Mouse (Mus musculus) liver, embryonic 16.5 days (tissue): ENCODE data around the gene Fbf1. TPM values are rescaled to one million over a fixed set of nuclear protein-coding genes. Genes with fewer than 3 reads are reported as not detected.
A peak's percentile ranks its signal among the peaks of the same experiment; 100 is the strongest.

Experiments
- ATAC-seq: fragments of 200-750 bp; cut with Nextera tagmentation; 2 replicates; pipeline ENCODE4 v1.8.0; 2017; ENCODE audit warnings: low read depth, mild to moderate bottlenecking, moderate number of reproducible peaks, moderate library complexity
- H3K27ac ChIP-seq: fragments of 300-500 bp; sonication (generic); 2 replicates; pipeline ENCODE4 v1.5.1; 2014; ENCODE audit warnings: mild to moderate bottlenecking, low read length
- H3K27me3 ChIP-seq: fragments of 300-500 bp; sonication (generic); 2 replicates; pipeline ENCODE4 v1.6.1; 2014; ENCODE audit warnings: low read depth, low read length, mixed read lengths; ENCODE audit not compliant: control insufficient read depth, insufficient read depth
- H3K36me3 ChIP-seq: fragments of 300-500 bp; sonication (generic); 2 replicates; pipeline ENCODE4 v1.6.1; 2014; ENCODE audit warnings: mild to moderate bottlenecking; ENCODE audit not compliant: control insufficient read depth, insufficient read depth
- H3K4me1 ChIP-seq: fragments of 300-500 bp; sonication (generic); 2 replicates; pipeline ENCODE4 v1.6.1; 2014; ENCODE audit warnings: low read depth, low read length, mixed read lengths; ENCODE audit not compliant: control insufficient read depth
- H3K4me2 ChIP-seq: fragments of 300-500 bp; sonication (generic); 2 replicates; pipeline ENCODE4 v1.6.1; 2014; ENCODE audit warnings: low read depth, low read length, mixed read lengths
- H3K4me3 ChIP-seq: fragments of 300-500 bp; sonication (generic); 2 replicates; pipeline ENCODE4 v1.5.1; 2014; ENCODE audit warnings: low read depth, mild to moderate bottlenecking, low read length
- H3K9ac ChIP-seq: fragments of 300-500 bp; sonication (generic); 2 replicates; pipeline ENCODE4 v1.6.1; 2014; ENCODE audit warnings: low read depth, low read length
- H3K9me3 ChIP-seq: fragments of 300-500 bp; sonication (generic); replicated peaks from 2 replicates; pipeline ENCODE4 v1.6.1; 2016; ENCODE audit warnings: low read length; ENCODE audit not compliant: control insufficient read depth
- WGBS: fragments of 180-500 bp; shearing (Covaris S2); extraction: QIAGEN DNeasy Blood & Tissue Kit; methylation state at CpG from one replicate; pipeline ENCODE4 v1.1.7; 2014; ENCODE audit not compliant: insufficient replicate concordance; 5-methylcytosine and 5-hydroxymethylcytosine counted together
- polyA plus RNA-seq: library from polyadenylated mRNA; unstranded; fragments of >200 nt; fragmentation: Nextera tagmentation; extraction: Ambion mirVana; gene quantifications from 2 replicates; pipeline ENCODE4 v1.2.1, GENCODE M21; 2015

Gene Fbf1
- polyA plus RNA-seq, 1 experiment from 2014 or later = 6.6 TPM

DNA sequence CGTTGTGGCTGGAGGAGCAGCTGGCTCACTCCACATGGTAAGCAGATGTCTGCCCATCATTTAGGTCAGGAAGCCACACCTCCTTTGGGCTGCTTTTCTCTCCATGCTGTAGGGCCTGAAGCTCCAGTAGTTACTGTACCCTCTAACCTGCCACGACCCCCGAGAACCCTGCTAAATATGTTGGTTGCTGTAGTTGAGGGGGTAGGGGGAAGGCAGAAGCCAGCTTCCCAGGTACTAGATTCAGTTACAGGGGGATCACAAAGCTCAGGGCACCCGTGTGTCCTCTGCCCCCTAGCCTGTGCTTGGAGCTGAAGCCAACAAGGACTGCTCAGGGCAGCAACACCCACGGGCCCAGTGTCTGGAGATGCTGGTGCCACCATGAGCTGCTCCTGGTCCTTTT lies 34.5 kb downstream of the Fbf1 start:
- Histone ChIP-seq H3K4me1 (peaks cover 34% of the 10 kb centered on the region), H3K4me3 (no peak overlapping the region), H3K27me3 (no peaks in the 10 kb centered on the region), H3K9me3 (no peaks in the 10 kb centered on the region), H3K9ac (no peak overlapping the region), H3K27ac (no peak overlapping the region), H3K36me3 (no peaks in the 10 kb centered on the region), H3K4me2 (no peak overlapping the region)
- WGBS = 63% methylated on average over 5 of the region's 5 CpGs
- no peak for ATAC-seq

DNA sequence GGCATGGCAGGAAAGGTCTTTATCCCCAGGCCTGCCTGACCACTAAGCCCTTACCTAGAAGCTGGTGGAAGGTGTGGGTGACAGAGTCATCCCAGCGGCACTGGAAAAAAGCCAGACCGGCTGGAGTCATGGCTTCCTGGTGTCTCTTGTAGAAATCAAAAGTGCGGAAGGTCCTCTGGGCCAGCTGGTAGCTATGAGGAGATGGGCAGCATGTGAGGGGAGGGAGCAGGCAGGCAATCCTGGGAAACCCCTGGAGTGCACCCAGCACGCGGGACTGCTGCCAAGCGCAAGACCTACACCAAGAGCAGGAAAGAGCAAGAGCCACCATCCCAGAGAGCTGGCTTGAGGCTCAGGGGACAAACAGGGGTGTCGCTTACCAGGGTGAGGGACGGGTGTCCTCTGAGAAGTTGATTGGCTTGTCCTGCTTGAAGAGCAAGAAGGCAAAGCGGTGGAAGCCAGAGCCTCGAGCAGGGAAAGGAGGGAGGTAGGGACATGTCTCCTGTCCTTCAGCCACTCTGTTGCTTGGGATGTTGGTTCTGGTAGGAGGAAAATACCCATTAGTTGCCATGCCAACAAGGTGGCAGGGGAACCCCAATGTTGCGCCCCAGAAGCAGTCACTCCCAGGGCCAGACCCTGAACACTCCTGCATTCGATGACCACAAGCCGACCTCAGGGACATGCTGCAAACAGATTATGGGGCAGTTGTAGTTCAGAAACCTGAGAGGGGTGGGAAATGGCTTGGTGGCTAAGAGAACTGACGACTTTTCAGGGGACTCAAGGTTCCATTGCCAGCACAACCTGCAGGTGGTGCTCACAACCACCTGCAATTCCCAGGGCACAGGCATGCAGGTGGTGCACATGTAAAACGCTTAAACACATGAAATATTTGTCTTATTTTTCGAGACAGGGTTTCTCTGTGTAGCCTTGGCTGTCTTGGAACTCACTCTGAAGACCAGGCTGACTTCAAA lies 35.3 kb downstream of the Fbf1 start:
- no peak overlapping the region for H3K4me2 ChIP-seq
- H3K36me3 ChIP-seq = no peaks in the 10 kb centered on the region
- H3K4me1 ChIP-seq = peaks cover 33% of the 10 kb centered on the region
- H3K4me3 ChIP-seq = no peak overlapping the region
- no peak overlapping the region for H3K9ac ChIP-seq
- ATAC-seq = no peak
- H3K27me3 ChIP-seq = no peaks in the 10 kb centered on the region
- H3K27ac ChIP-seq = no peak overlapping the region
- WGBS = 76% methylated on average over 16 of the region's 16 CpGs
- no peaks in the 10 kb centered on the region for H3K9me3 ChIP-seq

DNA sequence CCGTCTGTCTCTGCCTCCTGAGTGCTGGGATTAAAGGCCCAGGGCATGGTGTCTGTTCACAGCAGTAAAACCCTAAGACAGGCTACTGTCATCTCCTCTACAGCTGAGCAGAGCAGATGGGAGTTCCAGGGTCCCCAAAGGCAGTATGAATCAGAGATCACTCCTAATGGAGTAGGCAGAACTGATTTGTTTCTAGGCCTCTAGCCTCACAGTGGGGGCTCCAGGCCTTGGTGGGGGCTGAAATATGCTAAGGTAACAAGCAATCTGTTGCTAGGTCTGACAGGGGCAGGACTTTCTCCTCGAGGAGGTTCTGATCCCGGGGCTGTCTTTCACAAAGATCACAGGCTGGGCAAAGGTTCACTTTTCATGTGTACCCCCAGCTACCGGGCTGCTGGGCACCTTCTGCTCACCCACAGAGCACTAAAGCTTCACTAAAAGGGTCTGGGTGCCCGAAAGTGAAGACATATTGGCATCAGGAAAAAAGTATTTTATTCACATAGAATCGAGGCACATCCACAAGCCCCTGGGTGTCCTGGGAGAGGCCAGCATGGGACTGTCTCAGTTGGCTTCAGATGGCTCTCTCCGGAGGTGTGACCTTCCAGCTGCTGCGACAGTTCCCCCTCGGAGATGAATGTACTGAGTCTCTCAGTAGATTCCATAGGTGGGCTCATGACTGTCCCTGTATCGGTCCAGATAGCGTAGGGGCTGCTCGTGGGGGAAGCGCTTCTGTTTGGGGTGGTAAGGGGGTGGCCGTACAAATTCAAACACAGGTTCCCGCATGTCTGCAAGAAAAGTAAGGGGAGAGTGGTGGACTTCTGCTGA lies 36.4 kb downstream of the Fbf1 start:
- Histone ChIP-seq H3K4me1 (peaks cover 37% of the 10 kb centered on the region), H3K27me3 (no peaks in the 10 kb centered on the region), H3K9me3 (no peaks in the 10 kb centered on the region), H3K4me2 (peak overlapping the region; percentile 84), H3K36me3 (no peaks in the 10 kb centered on the region), H3K27ac (peak overlapping the region; percentile 76), H3K9ac (peak overlapping the region; percentile 77), H3K4me3 (peak overlapping the region; percentile 68)
- 75% methylated on average over 15 of the region's 15 CpGs for WGBS
- no peak for ATAC-seq

DNA sequence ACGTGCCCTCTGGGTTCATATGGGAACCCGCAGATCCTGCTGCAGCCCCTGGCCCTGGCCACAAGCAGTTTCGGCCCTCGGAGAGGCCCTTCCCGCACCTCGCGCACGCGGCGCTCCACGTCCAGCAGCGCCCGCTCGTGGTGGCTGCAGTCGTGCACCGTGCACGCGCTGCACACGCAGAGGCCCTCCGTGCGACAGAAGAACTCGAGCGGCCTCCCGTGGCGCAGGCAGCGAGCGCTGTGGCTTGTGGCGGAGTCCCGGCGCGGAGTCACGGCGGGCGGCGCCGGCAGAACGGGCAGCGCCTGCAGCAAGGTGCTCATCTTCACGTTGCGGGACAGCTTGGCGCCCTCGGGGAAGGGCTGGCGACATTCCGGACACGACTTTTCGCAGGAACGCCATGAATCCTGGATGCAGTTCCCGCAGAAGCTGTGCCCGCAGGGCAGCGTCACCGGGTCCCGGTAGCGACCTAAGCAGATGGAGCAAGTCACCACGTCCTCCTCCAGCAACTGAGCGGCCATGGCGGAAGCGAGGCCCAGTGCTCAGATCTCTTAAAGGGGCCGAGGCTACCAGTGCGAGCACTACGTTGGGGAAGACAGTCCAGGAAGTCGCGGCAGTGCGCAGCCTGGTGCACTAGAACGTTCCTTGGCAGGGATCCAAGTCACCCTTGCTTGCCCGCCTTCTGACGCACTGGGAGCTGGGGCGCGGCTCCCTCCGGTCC lies 37.3 kb downstream of the Fbf1 start, which contains the start of gene Trim65:
Gene Trim65 (minus strand): TSS at position 641 of the 718 bp plus-strand sequence.
- H3K27me3 ChIP-seq = no peaks in the 10 kb centered on the region
- under 1% methylated on average over 69 of the region's 69 CpGs for WGBS
- peak; percentile 84 for ATAC-seq
- H3K36me3 ChIP-seq = no peaks in the 10 kb centered on the region; the same call in 1 of the 2 replicates
- peak within 1 kb of the TSS; percentile 76 for H3K27ac ChIP-seq
- peak within 1 kb of the TSS; percentile 84 for H3K4me2 ChIP-seq
- H3K9me3 ChIP-seq = no peaks in the 10 kb centered on the region
- H3K4me3 ChIP-seq = peak within 1 kb of the TSS; percentile 68
- H3K9ac ChIP-seq = peak within 1 kb of the TSS; percentile 77
- H3K4me1 ChIP-seq = peaks cover 37% of the 10 kb centered on the region

DNA sequence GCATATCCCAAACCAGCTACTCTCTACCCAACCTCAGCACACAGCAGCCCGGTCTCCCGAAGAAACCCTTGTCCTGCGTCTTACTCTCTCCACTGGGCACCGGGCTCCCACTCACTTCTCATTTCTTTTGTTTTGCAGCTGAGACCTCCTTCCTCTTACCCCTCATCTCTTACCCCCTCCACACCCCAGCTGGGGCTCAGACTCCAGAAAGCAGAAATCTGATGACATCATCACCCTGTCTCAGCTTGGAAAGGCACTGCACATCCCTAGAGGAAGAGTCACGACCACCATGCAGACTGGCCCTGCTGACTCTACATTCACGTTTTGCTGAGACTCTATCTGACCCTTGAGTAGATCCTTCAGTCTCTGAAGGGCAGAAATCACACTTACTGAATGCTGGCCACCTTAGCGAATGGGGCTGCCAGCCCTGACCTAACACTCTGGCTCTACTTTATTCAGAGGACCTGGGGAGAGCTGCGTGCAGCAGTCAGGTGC lies 37.9 kb downstream of the Fbf1 start:
- peak overlapping the region; percentile 84 for H3K4me2 ChIP-seq
- 18% methylated on average over 8 of the region's 8 CpGs for WGBS
- H3K27me3 ChIP-seq = no peaks in the 10 kb centered on the region
- no peaks in the 10 kb centered on the region; the same call in 1 of the 2 replicates for H3K36me3 ChIP-seq
- H3K27ac ChIP-seq = peak overlapping the region; percentile 76; the same call in 1 of the 2 replicates
- H3K9ac ChIP-seq = peak overlapping the region; percentile 77
- H3K4me3 ChIP-seq = peak overlapping the region; percentile 68
- no peak for ATAC-seq
- peaks cover 37% of the 10 kb centered on the region for H3K4me1 ChIP-seq
- no peaks in the 10 kb centered on the region for H3K9me3 ChIP-seq

DNA sequence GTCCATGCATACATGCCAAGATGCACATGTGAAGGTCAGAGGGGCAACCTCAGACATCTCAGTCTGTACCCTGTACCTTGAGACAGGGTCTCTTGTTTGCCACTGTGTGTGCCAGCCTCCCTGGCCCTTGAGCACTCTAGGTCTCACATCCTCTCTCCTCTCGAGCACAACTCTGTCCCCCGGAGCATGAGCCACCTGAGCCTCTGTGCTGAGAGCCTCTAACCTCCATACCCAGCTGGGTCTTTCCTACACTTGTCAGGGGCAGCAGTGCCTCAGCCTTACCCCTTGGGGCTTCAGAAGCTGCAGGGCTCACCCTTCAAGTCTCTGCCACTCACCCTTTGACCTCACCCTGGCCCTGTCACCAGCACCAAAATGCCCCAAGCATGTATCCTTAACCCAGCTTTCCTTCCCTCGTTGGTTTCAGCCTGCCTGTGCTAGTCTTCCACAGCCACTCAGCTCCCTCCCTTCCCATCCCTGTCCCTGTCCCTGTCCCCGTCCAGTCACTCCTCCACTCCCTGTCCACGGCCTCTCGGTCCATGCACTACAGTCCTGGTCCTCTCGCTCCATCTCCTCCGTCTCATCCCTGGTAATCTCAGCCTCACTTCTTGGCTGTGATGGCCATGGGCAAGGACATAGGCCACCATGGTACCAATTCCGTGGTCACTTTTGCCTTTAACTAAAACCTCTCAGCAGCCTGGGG lies 38.7 kb downstream of the Fbf1 start:
- Histone ChIP-seq H3K4me2 (peak overlapping the region; percentile 84; the same call in 1 of the 2 replicates), H3K9me3 (no peaks in the 10 kb centered on the region), H3K4me1 (peaks cover 37% of the 10 kb centered on the region), H3K9ac (no peak overlapping the region), H3K4me3 (no peak overlapping the region), H3K27me3 (no peaks in the 10 kb centered on the region), H3K36me3 (no peaks in the 10 kb centered on the region; the same call in 1 of the 2 replicates), H3K27ac (no peak overlapping the region)
- ATAC-seq = no peak
- 66% methylated on average over 9 of the region's 9 CpGs for WGBS

DNA sequence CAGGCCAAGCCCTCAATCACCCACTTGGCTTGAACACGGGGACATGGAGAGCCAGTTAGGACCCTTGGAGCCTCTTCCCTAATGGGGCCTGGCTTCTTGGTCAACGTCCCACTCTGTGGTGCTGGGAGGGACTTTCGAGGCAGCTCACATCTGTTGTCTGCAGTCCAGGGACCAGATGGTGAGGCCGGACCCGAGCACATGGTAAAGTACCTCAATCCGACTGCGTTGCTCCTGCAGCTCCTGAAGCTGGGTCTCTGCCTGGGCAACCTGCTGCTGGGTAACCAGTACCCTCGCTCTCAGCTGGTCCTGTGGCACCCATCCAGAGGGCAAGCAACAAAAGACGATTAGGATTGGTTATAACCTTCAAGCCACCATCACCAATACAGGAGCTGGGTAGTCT lies 40.0 kb downstream of the Fbf1 start:
- no peak for ATAC-seq
- no peaks in the 10 kb centered on the region for H3K27me3 ChIP-seq
- no peak overlapping the region for H3K27ac ChIP-seq
- peaks cover 37% of the 10 kb centered on the region for H3K4me1 ChIP-seq
- no peak overlapping the region for H3K9ac ChIP-seq
- H3K4me2 ChIP-seq = no peak overlapping the region
- H3K36me3 ChIP-seq = no peaks in the 10 kb centered on the region; the same call in 1 of the 2 replicates
- no peaks in the 10 kb centered on the region for H3K9me3 ChIP-seq
- no peak overlapping the region for H3K4me3 ChIP-seq
- whole genome bisulfite sequencing = 78% methylated on average over 9 of the region's 9 CpGs
